Mouse (Mus musculus): Measurements from ENCODE around the gene Sgo1. TPM values are rescaled to one million over a fixed set of nuclear protein-coding genes. Genes with fewer than 3 reads are reported as not detected.
A peak's percentile ranks its signal among the peaks of the same experiment; 100 is the strongest.
"Not testable (repeated sequence)": the region's sequence is repeated elsewhere in the genome, so short reads cannot be mapped to it uniquely, and the experiment has no call there.

Gene Sgo1
- polyA plus RNA-seq, 1 experiment from 2014 or later, result 21.9 TPM

- Histone ChIP-seq H3K4me2 (replicated peaks) (no peak overlapping the region), H3K9me3 (no peaks in the 10 kb centered on the region), H3K27me3 (no peaks in the 10 kb centered on the region), H3K4me3 (no peak overlapping the region), H3K27ac (replicated peaks) (no peak overlapping the region), H3K4me1 (peaks cover 7% of the 10 kb centered on the region), H3K9ac (replicated peaks) (no peak overlapping the region), H3K36me3 (peaks cover 23% of the 10 kb centered on the region)
- 82% methylated on average over 3 of the region's 3 CpGs for WGBS
- no peak for ATAC-seq (replicated peaks)
Measured at GRCm38 (mm10) chr17:53664267-53664666, 24.9 kb downstream of the Sgo1 start.

- no peak for ATAC-seq (replicated peaks)
Measured at GRCm38 (mm10) chr17:53661056-53661840, 27.9 kb downstream of the Sgo1 start.

GRCm38 (mm10) chr17:53659738-53660137 lies 29.4 kb downstream of the Sgo1 start:
- H3K27me3 ChIP-seq, result no peaks in the 10 kb centered on the region
- H3K27ac ChIP-seq (replicated peaks), result 0 out of 2 replicates have a peak overlapping the region, but pooled peaks have one; percentile 4
- WGBS, result 5% methylated on average over 4 of the region's 4 CpGs
- H3K9ac ChIP-seq (replicated peaks), result no peak overlapping the region
- peak; percentile 78 for ATAC-seq (replicated peaks)
- no peak overlapping the region for H3K4me2 ChIP-seq (replicated peaks)
- H3K4me1 ChIP-seq, result peaks cover 16% of the 10 kb centered on the region
- peaks cover 13% of the 10 kb centered on the region; the same call in 1 of the 2 replicates for H3K36me3 ChIP-seq
- no peaks in the 10 kb centered on the region for H3K9me3 ChIP-seq
- H3K4me3 ChIP-seq, result no peak overlapping the region

More at GRCm38 (mm10) chr17:53661056-53661840, 27.9 kb downstream of the Sgo1 start:
- Histone ChIP-seq H3K4me3 (no peak overlapping the region), H3K9me3 (no peaks in the 10 kb centered on the region), H3K9ac (replicated peaks) (no peak overlapping the region), H3K4me2 (replicated peaks) (no peak overlapping the region), H3K36me3 (peaks cover 12% of the 10 kb centered on the region; the same call in 1 of the 2 replicates), H3K27me3 (no peaks in the 10 kb centered on the region), H3K27ac (replicated peaks) (no peak overlapping the region), H3K4me1 (peaks cover 16% of the 10 kb centered on the region)
- WGBS, result 60% methylated on average over 6 of the region's 6 CpGs

DNA sequence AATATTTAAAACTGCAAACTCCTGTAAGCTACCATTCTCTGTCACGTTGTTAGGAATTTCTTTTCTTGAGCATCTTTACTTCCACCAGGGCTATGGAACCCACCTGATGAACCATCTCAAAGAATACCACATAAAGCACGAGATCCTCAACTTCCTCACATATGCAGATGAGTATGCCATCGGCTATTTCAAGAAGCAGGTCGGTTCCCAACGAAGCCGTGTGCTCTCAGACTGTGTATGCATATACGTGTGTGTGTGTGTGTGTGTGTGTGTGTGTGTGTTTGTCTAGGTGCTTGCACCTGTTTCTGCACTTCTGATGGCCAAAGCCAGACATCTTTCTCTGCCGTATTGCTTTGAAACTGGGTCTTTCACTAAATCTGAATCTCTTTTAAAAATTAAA lies 29.9 kb downstream of the Sgo1 start:
- H3K27me3 ChIP-seq, result no peaks in the 10 kb centered on the region
- WGBS, result 53% methylated on average over 8 of the region's 8 CpGs
- no peak overlapping the region for H3K4me3 ChIP-seq
- H3K4me2 ChIP-seq (replicated peaks), result no peak overlapping the region
- peaks cover 18% of the 10 kb centered on the region for H3K4me1 ChIP-seq
- H3K27ac ChIP-seq (replicated peaks), result no peak overlapping the region
- H3K9ac ChIP-seq (replicated peaks), result no peak overlapping the region
- no peaks in the 10 kb centered on the region for H3K9me3 ChIP-seq
- ATAC-seq (replicated peaks), result 0 out of 2 replicates have a peak, but pooled peaks have one; percentile 21
- peaks cover 17% of the 10 kb centered on the region; the same call in 1 of the 2 replicates for H3K36me3 ChIP-seq

DNA sequence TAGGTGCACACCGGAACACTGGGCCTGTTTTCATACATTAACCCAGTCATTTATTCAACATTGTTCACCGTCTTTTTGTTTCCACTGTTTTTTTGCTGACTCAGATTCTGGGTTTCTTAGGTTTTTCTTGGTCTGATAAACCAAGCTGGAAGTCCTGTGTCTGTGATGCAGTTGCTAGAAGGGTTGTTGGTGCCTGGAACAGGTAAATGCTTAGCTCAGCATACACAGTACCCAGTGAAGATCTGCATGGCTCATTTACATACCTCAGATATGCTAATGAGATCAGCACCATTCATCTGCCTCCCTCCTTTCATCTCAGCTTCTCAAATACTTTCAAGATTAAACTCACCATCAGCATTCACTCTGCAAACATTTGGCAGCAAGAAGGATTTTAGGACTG lies 30.5 kb downstream of the Sgo1 start:
- Histone ChIP-seq H3K9ac (replicated peaks) (no peak overlapping the region), H3K27me3 (no peaks in the 10 kb centered on the region), H3K27ac (replicated peaks) (no peak overlapping the region), H3K4me3 (no peak overlapping the region), H3K9me3 (no peaks in the 10 kb centered on the region), H3K4me1 (peaks cover 18% of the 10 kb centered on the region), H3K4me2 (replicated peaks) (no peak overlapping the region), H3K36me3 (peaks cover 21% of the 10 kb centered on the region; the same call in 1 of the 2 replicates)
- 44% methylated on average over 2 of the region's 2 CpGs for WGBS
- no peak; the same call in 1 of the 2 replicates for ATAC-seq (replicated peaks)

DNA sequence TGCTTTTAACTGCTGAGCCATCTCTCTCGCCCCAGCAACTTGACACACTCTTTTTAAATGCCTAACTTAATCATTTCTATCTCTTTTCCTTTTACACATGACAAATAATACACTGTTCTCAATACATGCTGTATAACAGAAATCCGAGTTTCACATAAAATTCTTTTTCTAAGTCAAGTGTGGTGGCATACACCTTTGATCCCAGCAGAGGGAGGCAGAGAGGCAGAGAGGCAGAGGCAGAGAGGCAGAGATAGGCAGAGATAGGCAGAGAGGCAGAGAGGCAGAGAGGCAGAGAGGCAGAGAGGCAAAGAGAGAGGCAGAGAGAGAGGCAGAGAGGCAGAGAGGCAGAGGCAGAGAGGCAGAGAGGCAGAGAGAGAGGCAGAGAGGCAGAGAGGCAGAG lies 31.7 kb downstream of the Sgo1 start:
- H3K9me3 ChIP-seq; ATAC-seq (replicated peaks); H3K4me2 ChIP-seq (replicated peaks); H3K27me3 ChIP-seq; H3K9ac ChIP-seq (replicated peaks); H3K4me3 ChIP-seq; H3K27ac ChIP-seq (replicated peaks): not testable (repeated sequence)
- Histone ChIP-seq H3K4me1 (peaks cover 18% of the 10 kb centered on the region), H3K36me3 (peaks cover 21% of the 10 kb centered on the region; the same call in 1 of the 2 replicates)
- whole genome bisulfite sequencing, result 68% methylated on average over 2 of the region's 2 CpGs

GRCm38 (mm10) chr17:53656369-53656860 lies 32.7 kb downstream of the Sgo1 start:
- Histone ChIP-seq H3K27ac (replicated peaks) (no peak overlapping the region), H3K9ac (replicated peaks) (no peak overlapping the region), H3K4me3 (no peak overlapping the region), H3K4me1 (peaks cover 18% of the 10 kb centered on the region), H3K27me3 (no peaks in the 10 kb centered on the region), H3K4me2 (replicated peaks) (no peak overlapping the region), H3K36me3 (peaks cover 21% of the 10 kb centered on the region; the same call in 1 of the 2 replicates), H3K9me3 (no peaks in the 10 kb centered on the region)
- 77% methylated on average over 6 of the region's 6 CpGs for WGBS
- no peak for ATAC-seq (replicated peaks)

- no peak overlapping the region for H3K27ac ChIP-seq (replicated peaks)
- ATAC-seq (replicated peaks), result no peak
- no peaks in the 10 kb centered on the region for H3K9me3 ChIP-seq
- H3K27me3 ChIP-seq, result no peaks in the 10 kb centered on the region
- H3K4me3 ChIP-seq, result no peak overlapping the region
- H3K9ac ChIP-seq (replicated peaks), result no peak overlapping the region
- H3K4me2 ChIP-seq (replicated peaks), result no peak overlapping the region
- peaks cover 19% of the 10 kb centered on the region; the same call in 1 of the 2 replicates for H3K36me3 ChIP-seq
- 89% methylated on average over 2 of the region's 2 CpGs for WGBS
- H3K4me1 ChIP-seq, result peaks cover 18% of the 10 kb centered on the region
Measured at GRCm38 (mm10) chr17:53655959-53656358, 33.2 kb downstream of the Sgo1 start.

- H3K9ac ChIP-seq (replicated peaks), result no peak overlapping the region
- no peak for ATAC-seq (replicated peaks)
- H3K27me3 ChIP-seq, result no peaks in the 10 kb centered on the region
- H3K4me3 ChIP-seq, result no peak overlapping the region
- H3K27ac ChIP-seq (replicated peaks), result no peak overlapping the region
- peaks cover 17% of the 10 kb centered on the region for H3K4me1 ChIP-seq
- 90% methylated on average over 6 of the region's 6 CpGs for WGBS
- H3K36me3 ChIP-seq, result peaks cover 13% of the 10 kb centered on the region; the same call in 1 of the 2 replicates
- H3K4me2 ChIP-seq (replicated peaks), result no peak overlapping the region
- H3K9me3 ChIP-seq, result no peaks in the 10 kb centered on the region
Measured at GRCm38 (mm10) chr17:53655081-53655480, 34.1 kb downstream of the Sgo1 start.

- no peak overlapping the region for H3K4me2 ChIP-seq (replicated peaks)
- peaks cover 12% of the 10 kb centered on the region for H3K4me1 ChIP-seq
- ATAC-seq (replicated peaks), result 0 out of 2 replicates have a peak, but pooled peaks have one; percentile 27
- peaks cover 13% of the 10 kb centered on the region; the same call in 1 of the 2 replicates for H3K36me3 ChIP-seq
- no peak overlapping the region for H3K27ac ChIP-seq (replicated peaks)
- no peaks in the 10 kb centered on the region for H3K27me3 ChIP-seq
- no peak overlapping the region for H3K9ac ChIP-seq (replicated peaks)
- WGBS, result 74% methylated on average over 4 of the region's 4 CpGs
- H3K9me3 ChIP-seq, result no peaks in the 10 kb centered on the region
- H3K4me3 ChIP-seq, result no peak overlapping the region
Measured at GRCm38 (mm10) chr17:53654596-53654995, 34.5 kb downstream of the Sgo1 start.

DNA sequence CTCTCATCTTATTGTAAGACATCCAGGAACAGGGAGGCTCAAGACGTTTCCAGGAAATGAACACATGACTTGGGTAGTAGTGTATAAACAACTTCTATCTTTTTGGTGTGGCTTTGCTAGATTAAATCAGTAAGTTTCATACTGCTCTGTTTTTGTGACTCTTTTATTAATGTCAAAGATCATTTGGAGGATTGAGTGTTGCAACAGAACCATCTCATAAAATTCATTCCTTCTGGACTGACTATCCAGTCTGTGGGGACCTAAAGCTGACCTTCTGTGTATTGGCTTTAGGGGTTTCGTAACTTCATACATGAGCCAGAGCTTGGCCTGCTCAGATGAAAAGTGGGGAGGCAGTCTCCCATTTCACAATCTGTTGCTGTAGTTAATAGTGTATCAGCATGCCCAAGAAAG lies 38.9 kb downstream of the Sgo1 start:
- WGBS, result 77% methylated on average over 2 of the region's 2 CpGs
- no peaks in the 10 kb centered on the region for H3K27me3 ChIP-seq
- no peak for ATAC-seq (replicated peaks)
- H3K9ac ChIP-seq (replicated peaks), result no peak overlapping the region
- H3K27ac ChIP-seq (replicated peaks), result no peak overlapping the region
- no peak overlapping the region for H3K4me2 ChIP-seq (replicated peaks)
- peaks cover 24% of the 10 kb centered on the region for H3K36me3 ChIP-seq
- no peaks in the 10 kb centered on the region for H3K9me3 ChIP-seq
- no peak overlapping the region for H3K4me3 ChIP-seq
- H3K4me1 ChIP-seq, result peaks cover 2% of the 10 kb centered on the region; the same call in 1 of the 2 replicates

DNA sequence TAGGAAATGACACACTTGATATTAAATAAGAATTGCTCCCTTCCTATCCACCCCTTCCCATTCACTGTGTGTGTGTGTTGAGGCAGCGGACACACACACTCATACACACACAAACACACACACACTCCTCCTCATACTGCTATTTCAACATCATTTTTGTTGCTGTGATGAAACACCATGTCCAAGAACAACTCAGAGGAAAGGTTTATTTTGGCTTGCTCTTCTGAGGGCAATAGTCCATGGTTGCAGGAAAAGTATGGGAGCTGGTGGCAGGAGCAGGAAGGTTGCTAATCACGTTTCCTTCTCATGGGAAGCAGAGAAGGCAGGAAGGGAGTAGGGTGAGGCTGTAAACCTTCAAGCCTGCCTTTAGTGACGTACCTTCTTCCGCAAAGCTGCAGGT lies 45.8 kb downstream of the Sgo1 start:
- no peak overlapping the region for H3K9ac ChIP-seq (replicated peaks)
- H3K4me3 ChIP-seq, result no peak overlapping the region
- peaks cover 38% of the 10 kb centered on the region for H3K36me3 ChIP-seq
- H3K4me1 ChIP-seq, result no peaks in the 10 kb centered on the region
- WGBS, result 93% methylated on average over 4 of the region's 4 CpGs
- no peak overlapping the region for H3K4me2 ChIP-seq (replicated peaks)
- H3K27ac ChIP-seq (replicated peaks), result no peak overlapping the region
- no peaks in the 10 kb centered on the region for H3K27me3 ChIP-seq
- no peak for ATAC-seq (replicated peaks)
- no peaks in the 10 kb centered on the region for H3K9me3 ChIP-seq

Data from forebrain, embryonic 15.5 days (tissue).